Mouse (Mus musculus): ENCODE data around the gene Odaph. TPM values are rescaled to one million over a fixed set of nuclear protein-coding genes. Genes with fewer than 3 reads are reported as not detected.

Gene Odaph
- polyA plus RNA-seq (2012; rRNA removed), result not detected in 2 replicates

GRCm38 (mm10) chr5:91987236-91987635 is at the start of gene Odaph:
TSS of gene Odaph (plus strand) at chr5:91987475.

GRCm38 (mm10) chr5:91962639-91963440 is 24.4 kb upstream of the Odaph start, which contains the start of gene Rchy1:
TSS of gene Rchy1 (minus strand) at chr5:91963068.

GRCm38 (mm10) chr5:92043783-92044182 is 56.5 kb downstream of the Odaph start, which contains the start of gene Cdkl2:
TSS of gene Cdkl2 (minus strand) at chr5:92043883.

Other genes starting within 250 kb of the Odaph start
- 25.8 and 27.1 TPM in 2 replicates for gene Rchy1, start 24.4 kb upstream of the Odaph start, polyA plus RNA-seq (2012; rRNA removed)
- gene Cdkl2, start 56.4 kb downstream of the Odaph start, polyA plus RNA-seq (2012; rRNA removed), result 0.59 and 0.79 TPM in 2 replicates
- gene G3bp2, start 96.2 kb downstream of the Odaph start, polyA plus RNA-seq (2012; rRNA removed), result 15.7 and 16.0 TPM in 2 replicates
- 19.6 and 20.2 TPM in 2 replicates for gene Uso1, start 150.5 kb downstream of the Odaph start, polyA plus RNA-seq (2012; rRNA removed)
- gene U90926, start 227.9 kb downstream of the Odaph start, polyA plus RNA-seq (2012; rRNA removed), result not detected in 2 replicates

Measured in liver, embryonic 18 days (tissue).